Mouse (Mus musculus) heart, embryonic 14.5 days (tissue): Measurements from ENCODE around the gene Cuzd1. TPM values are rescaled to one million over a fixed set of nuclear protein-coding genes. Genes with fewer than 3 reads are reported as not detected.

Experiments
- ATAC-seq: fragments of 200-750 bp; cut with Nextera tagmentation; 2 replicates; pipeline ENCODE4 v1.8.0; 2017; ENCODE audit warnings: low read depth, moderate TSS enrichment; ENCODE audit not compliant: insufficient number of reproducible peaks, insufficient read depth, low FRiP score
- H3K27ac ChIP-seq, 2 experiments: fragments of 200-500 bp in 1 of 2; fragments of 300-500 bp in 1 of 2; sonication (generic) in 1 of 2; replicated peaks in 1 of 2; 2 replicates each; pipeline ENCODE4 v1.5.1; 2012 to 2014; ENCODE audit warnings: low read depth in 2 of 2, low read length in 2 of 2, control low read depth in 1 of 2, mild to moderate bottlenecking in 1 of 2, mixed read lengths in 1 of 2; ENCODE audit not compliant: control insufficient read depth in 1 of 2, insufficient read depth in 1 of 2
- H3K27me3 ChIP-seq: fragments of 300-500 bp; sonication (generic); 2 replicates; pipeline ENCODE4 v1.6.1; 2014; ENCODE audit warnings: mild to moderate bottlenecking, low read length, control low read depth; ENCODE audit not compliant: control insufficient read depth, insufficient read depth
- H3K36me3 ChIP-seq: fragments of 300-500 bp; sonication (generic); 2 replicates; pipeline ENCODE4 v1.6.1; 2014; ENCODE audit warnings: mild to moderate bottlenecking, control low read depth, low read length, mixed read lengths; ENCODE audit not compliant: control insufficient read depth, insufficient read depth
- H3K4me1 ChIP-seq, 2 experiments: fragments of 200-500 bp in 1 of 2; fragments of 300-500 bp in 1 of 2; sonication (generic) in 1 of 2; 2 replicates each; pipeline ENCODE4 v1.6.1; 2012 to 2014; ENCODE audit warnings: low read length in 2 of 2, control low read depth in 1 of 2, mixed read lengths in 1 of 2; ENCODE audit not compliant: control insufficient read depth in 2 of 2, insufficient read depth in 2 of 2
- H3K4me2 ChIP-seq: fragments of 300-500 bp; sonication (generic); 2 replicates; pipeline ENCODE4 v1.6.1; 2014; ENCODE audit warnings: mild to moderate bottlenecking, low read length
- H3K4me3 ChIP-seq, 2 experiments: fragments of 200-500 bp in 1 of 2; fragments of 300-500 bp in 1 of 2; sonication (generic) in 1 of 2; 2 replicates each; pipeline ENCODE4 v1.5.1; 2012 to 2014; ENCODE audit warnings: low read length in 2 of 2, mild to moderate bottlenecking in 2 of 2, control low read depth in 1 of 2, low read depth in 1 of 2, moderate library complexity in 1 of 2; ENCODE audit not compliant: control insufficient read depth in 1 of 2, insufficient read depth in 1 of 2
- H3K9ac ChIP-seq: fragments of 300-500 bp; sonication (generic); 2 replicates; pipeline ENCODE4 v1.6.1; 2014; ENCODE audit warnings: mild to moderate bottlenecking, low read length
- H3K9me3 ChIP-seq: fragments of 300-500 bp; sonication (generic); 2 replicates; pipeline ENCODE4 v1.6.1; 2016; ENCODE audit warnings: low read length, control low read depth; ENCODE audit not compliant: control insufficient read depth
- WGBS: fragments of 180-500 bp; shearing (Covaris S2); extraction: QIAGEN DNeasy Blood & Tissue Kit; methylation state at CpG from one replicate; pipeline ENCODE4 v1.1.7; 2014; 5-methylcytosine and 5-hydroxymethylcytosine counted together
- polyA plus RNA-seq: library from polyadenylated mRNA; unstranded; fragments of >200 nt; fragmentation: Nextera tagmentation; extraction: Ambion mirVana; gene quantifications from 2 replicates; pipeline ENCODE4 v1.2.1, GENCODE M21; 2014

Gene Cuzd1
- polyA plus RNA-seq, 1 experiment from 2014 or later, result 1.1 TPM

GRCm38 (mm10) chr7:131317587-131317986 is 4.5 kb downstream of the Cuzd1 start:
- Histone ChIP-seq H3K27me3 (no peaks in the 10 kb centered on the region), H3K4me1 (peaks cover 7% of the 10 kb centered on the region in 2 experiments; a peak in 3 of 4 replicates), H3K36me3 (no peaks in the 10 kb centered on the region), H3K4me3 (no peak overlapping the region), H3K9ac (no peak overlapping the region), H3K27ac (no peak overlapping the region), H3K4me2 (no peak overlapping the region), H3K9me3 (no peaks in the 10 kb centered on the region)
- whole genome bisulfite sequencing, result 47% methylated on average over 12 of the region's 12 CpGs
- ATAC-seq, result no peak

- ATAC-seq, result no peak
- Histone ChIP-seq H3K27ac (no peak overlapping the region), H3K4me3 (no peak overlapping the region), H3K36me3 (no peaks in the 10 kb centered on the region), H3K4me1 (peaks cover 7% of the 10 kb centered on the region in 2 experiments; a peak in 3 of 4 replicates), H3K9me3 (no peaks in the 10 kb centered on the region), H3K9ac (no peak overlapping the region), H3K27me3 (no peaks in the 10 kb centered on the region), H3K4me2 (no peak overlapping the region)
- whole genome bisulfite sequencing, result 79% methylated on average over 7 of the region's 7 CpGs
These were observed 7.6 kb downstream of the Cuzd1 start for GRCm38 (mm10) chr7:131314493-131314892.

GRCm38 (mm10) chr7:131306733-131307132 is 15.4 kb downstream of the Cuzd1 start:
- 79% methylated on average over 5 of the region's 5 CpGs for WGBS

GRCm38 (mm10) chr7:131303340-131303739 is 18.8 kb downstream of the Cuzd1 start:
- Histone ChIP-seq H3K27ac (no peak overlapping the region), H3K4me2 (no peak overlapping the region), H3K36me3 (no peaks in the 10 kb centered on the region), H3K27me3 (no peaks in the 10 kb centered on the region), H3K9me3 (no peaks in the 10 kb centered on the region), H3K9ac (no peak overlapping the region), H3K4me1 (no peaks in the 10 kb centered on the region), H3K4me3 (no peak overlapping the region)
- no peak for ATAC-seq
- 80% methylated on average over 8 of the region's 8 CpGs for WGBS

More at GRCm38 (mm10) chr7:131306733-131307132, 15.4 kb downstream of the Cuzd1 start:
- Histone ChIP-seq H3K4me1 (no peaks in the 10 kb centered on the region), H3K36me3 (no peaks in the 10 kb centered on the region), H3K9me3 (no peaks in the 10 kb centered on the region), H3K4me3 (no peak overlapping the region), H3K27me3 (no peaks in the 10 kb centered on the region), H3K4me2 (no peak overlapping the region), H3K27ac (no peak overlapping the region), H3K9ac (no peak overlapping the region)
- no peak for ATAC-seq

GRCm38 (mm10) chr7:131297151-131297550 is 24.9 kb downstream of the Cuzd1 start:
- Histone ChIP-seq H3K27me3 (no peaks in the 10 kb centered on the region), H3K36me3 (no peaks in the 10 kb centered on the region), H3K9me3 (no peaks in the 10 kb centered on the region), H3K4me2 (no peak overlapping the region), H3K9ac (no peak overlapping the region), H3K27ac (no peak overlapping the region), H3K4me1 (no peaks in the 10 kb centered on the region), H3K4me3 (no peak overlapping the region)
- 66% methylated on average over 8 of the region's 8 CpGs for WGBS
- no peak for ATAC-seq

- no peak overlapping the region for H3K9ac ChIP-seq
- ATAC-seq, result no peak
- no peaks in the 10 kb centered on the region for H3K36me3 ChIP-seq
- no peaks in the 10 kb centered on the region for H3K4me1 ChIP-seq
- H3K4me2 ChIP-seq, result no peak overlapping the region
- H3K27me3 ChIP-seq, result no peaks in the 10 kb centered on the region
- no peak overlapping the region for H3K4me3 ChIP-seq
- H3K27ac ChIP-seq, result no peak overlapping the region
- WGBS, result 60% methylated on average over 4 of the region's 4 CpGs
- no peaks in the 10 kb centered on the region for H3K9me3 ChIP-seq
These were observed 56.2 kb downstream of the Cuzd1 start for GRCm38 (mm10) chr7:131265851-131266250.

GRCm38 (mm10) chr7:131264251-131264650 is 57.8 kb downstream of the Cuzd1 start:
- Histone ChIP-seq H3K9me3 (no peaks in the 10 kb centered on the region), H3K4me2 (no peak overlapping the region), H3K4me1 (no peaks in the 10 kb centered on the region), H3K9ac (no peak overlapping the region), H3K27ac (no peak overlapping the region), H3K36me3 (no peaks in the 10 kb centered on the region), H3K27me3 (no peaks in the 10 kb centered on the region), H3K4me3 (no peak overlapping the region)
- WGBS, result 73% methylated on average over 4 of the region's 4 CpGs
- no peak for ATAC-seq

GRCm38 (mm10) chr7:131260946-131261345 is 61.1 kb downstream of the Cuzd1 start:
- no peaks in the 10 kb centered on the region for H3K4me1 ChIP-seq
- H3K36me3 ChIP-seq, result no peaks in the 10 kb centered on the region
- H3K9me3 ChIP-seq, result no peaks in the 10 kb centered on the region
- no peak overlapping the region for H3K4me3 ChIP-seq
- no peaks in the 10 kb centered on the region for H3K27me3 ChIP-seq
- 71% methylated on average over 6 of the region's 6 CpGs for WGBS
- no peak overlapping the region for H3K4me2 ChIP-seq
- H3K27ac ChIP-seq, result no peak overlapping the region
- H3K9ac ChIP-seq, result no peak overlapping the region
- no peak for ATAC-seq
